Mouse (Mus musculus) bone marrow macrophage, adult 2 months (primary cell): ENCODE measurements at regions not wholly inside any gene's neighbourhood (a gene's known extent, or its start where the extent isn't known, plus 50 kb on each side); places are given as distances from the start of the nearest gene placed in this dataset.

ENCODE experiments used
- H3K27ac ChIP-seq: 2 replicates; pipeline ENCODE4 v1.5.1; 2012; ENCODE audit warnings: low read depth, low read length; ENCODE audit not compliant: insufficient read depth
- H3K4me1 ChIP-seq: 2 replicates; pipeline ENCODE4 v1.6.1; 2012; ENCODE audit warnings: low read length; ENCODE audit not compliant: control insufficient read depth, insufficient read depth
- H3K4me3 ChIP-seq: 2 replicates; pipeline ENCODE4 v1.5.1; 2012; ENCODE audit warnings: mild to moderate bottlenecking, low read length, moderate library complexity; ENCODE audit not compliant: insufficient read depth
- CTCF ChIP-seq: IDR thresholded peaks from 2 replicates; pipeline ENCODE4 v1.5.1; 2012; ENCODE audit warnings: low read depth, mild to moderate bottlenecking, low read length, moderate library complexity
- POLR2A ChIP-seq: IDR thresholded peaks from 2 replicates; pipeline ENCODE4 v1.6.1; 2012; ENCODE audit warnings: mild to moderate bottlenecking, low read depth, low read length, borderline replicate concordance

GRCm38 (mm10) chr8:103813954-103814591 is 287.4 kb upstream of the Cdh5 start:
- TF ChIP-seq CTCF (no peak), POLR2A (no peak)
- Histone ChIP-seq H3K4me1 (no peaks in the 10 kb centered on the region), H3K27ac (no peak overlapping the region), H3K4me3 (no peak overlapping the region)

GRCm38 (mm10) chr8:103816101-103816894 is 285.1 kb upstream of the Cdh5 start:
- Histone ChIP-seq H3K4me1 (no peaks in the 10 kb centered on the region), H3K4me3 (no peak overlapping the region), H3K27ac (no peak overlapping the region)
- no peak for TF ChIP-seq POLR2A
- TF ChIP-seq CTCF: no peak

- Histone ChIP-seq H3K4me3 (no peak overlapping the region), H3K4me1 (no peaks in the 10 kb centered on the region), H3K27ac (no peak overlapping the region)
- TF ChIP-seq CTCF (no peak), POLR2A (no peak)
Observed at GRCm38 (mm10) chr8:103823541-103823940, 277.9 kb upstream of the Cdh5 start.

GRCm38 (mm10) chr8:103824747-103825146 is 276.7 kb upstream of the Cdh5 start:
- no peaks in the 10 kb centered on the region for H3K4me1 ChIP-seq
- no peak overlapping the region for H3K27ac ChIP-seq
- TF ChIP-seq CTCF (no peak), POLR2A (no peak)

GRCm38 (mm10) chr8:103825289-103825688 is 276.1 kb upstream of the Cdh5 start:
- H3K27ac ChIP-seq: no peak overlapping the region
- TF ChIP-seq CTCF (no peak), POLR2A (no peak)
- no peaks in the 10 kb centered on the region for H3K4me1 ChIP-seq
- no peak overlapping the region for H3K4me3 ChIP-seq

More at GRCm38 (mm10) chr8:103824747-103825146, 276.7 kb upstream of the Cdh5 start:
- H3K4me3 ChIP-seq: no peak overlapping the region

GRCm38 (mm10) chr8:103830416-103830815 is 271.0 kb upstream of the Cdh5 start:
- Histone ChIP-seq H3K27ac (no peak overlapping the region), H3K4me3 (no peak overlapping the region), H3K4me1 (no peaks in the 10 kb centered on the region)
- TF ChIP-seq POLR2A (no peak), CTCF (no peak)

- TF ChIP-seq CTCF: no peak
- TF ChIP-seq POLR2A: no peak
- Histone ChIP-seq H3K27ac (no peak overlapping the region), H3K4me3 (no peak overlapping the region), H3K4me1 (no peaks in the 10 kb centered on the region)
Observed at GRCm38 (mm10) chr8:103839990-103840389, 261.4 kb upstream of the Cdh5 start.

- no peak for TF ChIP-seq CTCF
- TF ChIP-seq POLR2A: no peak
- Histone ChIP-seq H3K27ac (no peak overlapping the region), H3K4me3 (no peak overlapping the region), H3K4me1 (no peaks in the 10 kb centered on the region)
Observed at GRCm38 (mm10) chr8:103845964-103846363, 255.5 kb upstream of the Cdh5 start.

GRCm38 (mm10) chr8:103846382-103846976 is 254.9 kb upstream of the Cdh5 start:
- no peak overlapping the region for H3K27ac ChIP-seq
- TF ChIP-seq POLR2A (no peak), CTCF (no peak)
- no peak overlapping the region for H3K4me3 ChIP-seq
- H3K4me1 ChIP-seq: no peaks in the 10 kb centered on the region

GRCm38 (mm10) chr8:103849785-103850184 is 251.6 kb upstream of the Cdh5 start:
- Histone ChIP-seq H3K4me1 (no peaks in the 10 kb centered on the region), H3K27ac (no peak overlapping the region), H3K4me3 (no peak overlapping the region)
- TF ChIP-seq POLR2A (no peak), CTCF (no peak)
